Mouse (Mus musculus) kidney, postnatal 14 days (tissue): Measurements from ENCODE around the gene Gpr35.
A peak's percentile ranks its signal among the peaks of the same experiment; 100 is the strongest.

Experiments
- DNase-seq: peaks from one replicate; pipeline ENCODE4 v3.0.0; 2022; ENCODE audit warnings: mixed read lengths

Gene Gpr35

DNA sequence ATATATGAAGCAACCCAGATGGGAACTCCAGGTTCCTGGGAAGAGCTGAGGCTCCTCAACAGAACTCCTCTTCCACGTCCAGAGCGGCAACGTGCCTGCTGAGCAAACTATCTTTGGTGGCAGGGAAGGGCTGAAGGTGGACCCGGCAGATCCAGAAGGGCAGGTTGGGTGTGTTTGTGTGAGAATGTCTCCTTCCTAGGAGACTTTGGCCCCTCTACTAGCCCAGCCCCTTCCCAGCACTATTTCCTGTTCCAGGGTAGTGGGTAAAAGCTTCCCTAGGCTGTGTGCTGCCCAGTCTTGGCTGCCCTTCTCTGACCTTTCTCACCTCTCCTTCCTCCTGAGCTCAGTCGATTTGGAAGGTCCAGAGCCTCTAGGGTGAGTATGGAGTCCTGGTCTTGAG lies at the start of gene Gpr35:
Gene Gpr35, plus strand, starts transcription at position 259 of the 400 bp plus-strand sequence.
- no peak for DNase-seq

- DNase-seq, result peak; percentile 80
Measured at GRCm38 (mm10) chr1:92902786-92903185, 47.9 kb upstream of the Gpr35 start, which contains the start of gene Ankmy1. Gene Ankmy1, minus strand, starts transcription at chr1:92902906.

DNA sequence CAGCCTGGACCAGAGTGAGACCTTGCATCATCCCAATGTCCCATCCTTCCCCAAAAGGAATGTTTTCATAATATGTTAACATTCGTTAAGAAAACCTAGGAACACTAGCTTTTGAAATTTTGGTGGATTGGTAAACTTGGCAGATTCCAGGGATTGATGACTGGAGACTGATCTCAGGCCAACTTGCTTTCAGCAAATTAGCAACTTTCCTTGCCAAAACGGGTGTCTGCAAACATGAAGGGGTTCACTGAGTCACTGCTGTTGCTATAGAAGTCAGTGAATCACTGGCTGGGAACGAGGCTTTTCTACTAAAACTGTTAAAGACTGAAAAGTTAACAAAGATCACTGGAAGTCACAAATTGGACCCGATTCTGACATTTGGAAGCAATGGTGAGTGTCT lies 47.0 kb upstream of the Gpr35 start:
- no peak for DNase-seq

DNA sequence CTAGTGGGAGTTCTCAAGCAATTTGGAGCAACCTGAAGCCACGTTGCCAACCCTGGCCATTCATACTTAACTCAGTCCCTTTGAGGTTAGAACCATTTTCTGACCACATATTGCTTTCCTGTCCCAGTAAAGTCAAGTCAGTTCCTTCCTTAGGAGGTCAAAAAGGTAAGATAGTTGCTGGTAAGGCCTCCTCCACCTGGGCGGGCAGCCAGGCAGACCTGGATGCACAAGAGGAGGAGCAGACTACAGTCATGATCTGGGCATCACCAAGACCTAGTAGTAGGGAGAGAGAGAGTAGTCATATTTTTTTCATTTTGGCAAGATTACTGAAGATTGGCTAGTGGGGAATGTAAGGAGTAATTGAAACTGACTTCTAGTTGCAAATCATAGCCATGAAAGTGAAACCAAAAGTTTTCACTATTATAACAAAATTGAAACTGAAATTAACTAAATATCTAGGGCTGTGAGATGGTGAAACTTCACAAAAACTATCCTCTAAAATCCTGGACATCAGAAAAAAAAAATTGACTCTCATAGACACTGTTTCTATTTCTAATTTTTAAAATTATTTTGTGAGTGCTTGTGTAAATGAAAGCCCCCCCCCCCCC lies 44.9 kb upstream of the Gpr35 start:
- DNase-seq, result no peak

- DNase-seq, result peak; percentile 95
Measured at GRCm38 (mm10) chr1:92906779-92907631, 43.7 kb upstream of the Gpr35 start, which contains the start of gene Dusp28. Gene Dusp28, plus strand, starts transcription at chr1:92906981.

DNA sequence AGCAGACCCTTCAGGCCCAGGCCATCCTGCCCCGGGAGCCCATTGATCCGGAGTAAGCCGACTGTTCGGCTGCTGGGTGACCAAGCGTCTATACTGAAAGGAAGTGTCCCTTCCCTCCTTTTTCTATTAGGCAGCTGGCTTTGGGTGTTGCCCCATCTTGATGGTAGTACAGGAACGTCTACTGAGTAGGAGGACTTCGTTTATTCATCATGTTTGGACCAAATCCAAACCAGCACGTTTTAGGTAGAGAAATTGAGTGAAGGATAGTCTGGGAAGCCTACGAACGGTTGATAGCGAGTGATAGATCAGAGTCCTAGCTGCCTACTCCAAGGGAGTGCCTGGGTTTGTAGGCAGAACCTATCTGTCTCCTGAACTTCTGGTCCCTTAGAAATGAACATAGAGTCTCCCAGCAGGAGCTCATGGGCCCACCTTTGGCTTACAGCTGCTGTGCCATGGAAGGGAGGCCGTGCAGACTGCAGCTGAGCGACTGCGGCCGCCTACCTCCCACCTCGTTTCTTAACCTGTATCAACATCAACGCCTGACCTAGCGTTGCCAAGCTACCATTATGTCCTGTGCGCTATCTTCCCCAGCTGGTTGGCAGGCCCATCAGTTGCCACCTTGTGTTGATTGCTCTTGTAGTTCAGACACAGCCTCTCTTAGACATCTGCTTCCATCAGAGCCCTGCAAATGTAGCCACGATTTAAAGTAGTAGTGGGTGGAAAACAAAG lies 42.9 kb upstream of the Gpr35 start:
- DNase-seq, result no peak

GRCm38 (mm10) chr1:92908664-92909063 lies 42.0 kb upstream of the Gpr35 start:
- DNase-seq, result no peak

DNA sequence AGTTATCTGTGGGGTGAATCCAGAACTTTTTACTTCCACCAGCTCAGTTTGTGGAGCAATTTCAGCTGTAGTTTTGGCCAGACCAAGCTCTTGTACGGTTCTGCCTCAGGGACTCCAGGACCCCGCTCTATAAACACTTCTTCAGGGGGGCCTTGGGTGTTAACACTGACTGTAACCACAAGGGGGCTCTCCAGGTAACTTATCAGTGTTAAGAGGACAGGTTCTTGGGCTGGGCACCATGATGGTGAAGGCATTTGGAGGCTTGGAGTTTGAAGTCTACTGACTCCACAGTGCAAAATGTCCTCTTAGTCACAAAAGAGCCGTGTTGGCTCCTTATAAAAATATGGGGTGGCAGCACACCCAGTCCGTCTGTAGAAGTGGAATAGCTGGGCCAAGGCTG lies 41.6 kb upstream of the Gpr35 start:
- no peak for DNase-seq

DNA sequence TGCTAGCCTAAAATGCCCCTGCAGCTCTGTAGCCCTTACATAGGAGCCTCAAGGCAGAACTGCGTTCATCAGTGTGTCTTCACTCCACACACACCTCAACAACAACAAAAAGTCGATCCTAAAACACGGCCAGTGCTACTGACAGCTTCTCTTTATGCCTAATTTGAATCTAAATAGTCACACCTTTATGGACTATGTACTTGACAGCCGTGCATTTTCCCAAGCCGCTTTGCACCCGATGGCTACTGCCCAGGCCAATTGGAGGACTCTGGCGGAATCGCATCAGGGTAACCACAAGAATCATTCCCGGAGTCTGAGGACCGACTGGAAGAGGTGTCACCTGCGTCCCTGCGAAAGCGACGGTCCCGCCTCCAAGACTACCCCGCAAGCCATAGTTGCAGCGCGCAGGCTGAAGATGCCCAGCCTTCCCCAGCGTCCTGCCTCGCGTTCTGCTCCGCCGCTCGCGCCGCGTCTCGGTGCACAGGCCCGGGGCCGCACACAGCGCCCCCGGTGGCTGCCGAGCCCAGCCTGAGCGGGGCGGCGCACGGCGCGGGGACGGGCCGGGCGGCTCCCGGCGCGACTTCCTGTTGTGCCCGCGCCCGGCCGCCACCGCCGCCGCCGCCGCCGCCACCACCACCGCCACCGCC lies 40.3 kb upstream of the Gpr35 start, which contains the start of gene Rnpepl1:
Gene Rnpepl1, plus strand, starts transcription at position 545 of the 647 bp plus-strand sequence.
- DNase-seq, result peak; percentile 88

DNA sequence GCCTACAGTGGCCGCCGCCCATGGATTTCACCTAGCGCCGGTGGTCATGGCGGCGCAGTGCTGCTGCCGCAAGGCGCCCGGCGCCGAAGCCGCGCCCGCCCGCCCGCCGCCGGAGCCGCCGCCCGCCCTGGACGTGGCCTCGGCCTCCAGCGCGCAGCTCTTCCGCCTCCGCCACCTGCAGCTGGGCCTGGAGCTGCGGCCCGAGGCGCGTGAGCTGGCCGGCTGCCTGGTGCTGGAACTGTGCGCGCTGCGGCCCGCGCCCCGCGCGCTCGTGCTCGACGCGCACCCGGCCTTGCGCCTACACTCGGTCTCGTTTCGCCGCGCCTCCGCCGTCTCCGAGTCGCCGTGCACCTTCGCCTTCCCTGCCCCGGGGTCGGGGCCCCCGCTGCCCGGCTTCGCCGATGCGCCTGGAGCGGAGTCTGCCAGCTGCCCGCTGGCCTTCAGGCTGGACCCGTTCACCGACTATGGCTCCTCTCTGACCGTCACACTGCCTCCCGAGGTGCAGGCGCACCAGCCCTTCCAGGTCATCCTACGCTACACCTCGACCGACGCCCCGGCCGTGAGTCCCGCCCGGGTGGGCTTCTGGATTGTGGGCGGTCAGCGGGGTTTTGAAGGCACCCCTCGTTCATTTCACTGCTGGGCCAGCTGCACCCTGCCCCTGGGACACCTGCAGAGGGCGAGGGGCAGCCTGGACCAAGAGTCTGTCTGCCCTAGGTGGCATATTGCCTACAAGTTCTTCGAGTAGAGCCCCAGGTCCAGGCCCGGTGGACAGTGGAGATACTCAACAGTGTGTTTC lies 39.5 kb upstream of the Gpr35 start:
- DNase-seq, result peak; percentile 74

GRCm38 (mm10) chr1:92911721-92912138 lies 38.9 kb upstream of the Gpr35 start:
- DNase-seq, result no peak

DNA sequence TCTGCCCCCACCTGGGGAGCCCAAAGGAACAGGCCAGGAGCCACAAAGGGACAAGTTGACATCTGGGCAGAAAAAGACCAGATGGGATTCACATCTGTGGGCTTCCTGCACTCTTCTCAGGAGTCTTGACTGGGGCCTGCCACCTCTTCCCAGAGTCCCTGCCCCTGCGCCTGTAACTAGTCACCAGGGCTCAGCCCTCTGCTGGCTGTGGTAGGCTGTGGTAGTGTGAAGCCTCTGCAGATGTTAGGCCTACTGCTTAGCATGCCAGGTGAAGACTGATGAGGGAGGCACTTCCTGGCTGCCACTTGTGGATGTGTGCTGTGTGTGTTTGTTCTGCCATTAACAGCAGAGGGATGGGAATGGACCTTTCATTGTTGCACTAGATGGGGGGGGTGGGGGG lies 38.4 kb upstream of the Gpr35 start:
- no peak for DNase-seq

DNA sequence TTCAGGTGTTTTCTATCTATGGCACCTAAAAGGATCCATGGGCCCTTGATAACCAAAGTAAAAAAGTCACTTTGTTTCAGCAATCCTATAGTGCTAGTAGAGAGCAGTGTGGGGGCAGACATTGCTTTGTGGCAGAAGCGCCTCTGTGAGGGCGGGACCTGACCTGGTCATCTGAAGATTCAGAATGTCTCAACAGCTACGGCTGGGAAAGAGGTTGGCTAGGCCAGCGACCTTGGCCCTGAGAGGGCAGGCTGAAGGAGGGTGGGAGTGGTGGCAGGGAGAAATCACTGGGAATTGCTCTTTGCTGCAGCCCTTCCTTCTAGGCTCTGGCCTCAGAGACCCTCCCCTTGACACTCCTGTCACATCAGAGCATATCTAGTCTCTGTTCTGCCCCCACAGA lies 36.4 kb upstream of the Gpr35 start:
- no peak for DNase-seq

GRCm38 (mm10) chr1:92914993-92915392 lies 35.7 kb upstream of the Gpr35 start:
- DNase-seq, result no peak

- no peak for DNase-seq
Measured at GRCm38 (mm10) chr1:92916725-92917124, 33.9 kb upstream of the Gpr35 start.

DNA sequence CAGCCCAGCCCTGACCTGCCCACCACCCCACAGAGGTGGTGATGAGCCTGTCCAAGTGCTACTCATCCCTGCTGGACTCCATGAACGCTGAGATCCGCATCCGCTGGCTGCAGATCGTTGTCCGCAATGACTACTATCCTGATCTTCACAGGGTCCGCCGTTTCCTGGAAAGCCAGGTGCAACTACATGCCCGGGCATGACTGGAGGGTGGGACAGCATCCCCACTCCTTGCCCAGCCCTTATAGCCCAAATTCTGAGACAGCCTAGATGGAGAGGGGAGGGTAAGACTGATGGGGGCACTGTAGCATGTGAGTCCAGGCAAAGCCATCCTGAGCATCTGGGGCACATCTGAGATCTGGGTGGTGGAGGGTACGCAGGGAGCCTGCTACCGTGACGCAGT lies 31.5 kb upstream of the Gpr35 start:
- no peak for DNase-seq

GRCm38 (mm10) chr1:92919775-92920174 lies 30.9 kb upstream of the Gpr35 start:
- no peak for DNase-seq

DNA sequence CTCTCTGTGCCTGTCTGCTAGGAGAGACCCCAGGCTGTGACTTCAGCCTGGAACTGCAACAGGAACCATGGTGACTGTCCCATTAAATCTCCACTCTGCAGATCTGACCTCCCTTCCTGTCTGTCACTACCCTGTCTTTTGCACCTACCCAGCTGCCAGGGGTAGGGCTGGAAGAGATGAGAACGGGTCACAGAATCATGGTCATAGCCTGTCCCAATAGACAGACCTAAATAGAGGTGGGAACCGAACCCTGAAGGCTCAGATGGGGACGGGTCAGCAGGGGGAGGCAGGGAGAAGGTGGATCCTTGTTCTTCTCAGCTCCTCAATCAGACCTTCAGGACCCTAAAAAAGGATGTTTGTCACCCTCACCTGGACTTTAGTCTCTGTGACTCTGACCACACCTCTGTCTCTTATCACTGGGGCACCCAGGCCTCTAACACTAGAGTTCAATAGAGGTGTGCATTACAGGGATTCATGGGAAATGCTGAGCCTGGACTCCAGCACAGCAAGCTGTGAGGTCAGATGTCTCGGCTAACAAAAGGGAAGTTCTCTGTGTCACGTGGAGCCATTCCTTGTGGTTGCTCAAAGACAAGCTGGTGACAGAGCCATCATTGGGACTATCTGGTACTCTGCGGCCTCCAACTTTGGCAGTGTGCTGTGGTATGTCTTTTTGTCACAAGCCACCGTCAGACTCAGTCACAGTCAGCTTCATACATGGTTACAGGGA lies 30.0 kb upstream of the Gpr35 start:
- no peak for DNase-seq

- no peak for DNase-seq
Measured at GRCm38 (mm10) chr1:92921496-92921895, 29.2 kb upstream of the Gpr35 start.

DNA sequence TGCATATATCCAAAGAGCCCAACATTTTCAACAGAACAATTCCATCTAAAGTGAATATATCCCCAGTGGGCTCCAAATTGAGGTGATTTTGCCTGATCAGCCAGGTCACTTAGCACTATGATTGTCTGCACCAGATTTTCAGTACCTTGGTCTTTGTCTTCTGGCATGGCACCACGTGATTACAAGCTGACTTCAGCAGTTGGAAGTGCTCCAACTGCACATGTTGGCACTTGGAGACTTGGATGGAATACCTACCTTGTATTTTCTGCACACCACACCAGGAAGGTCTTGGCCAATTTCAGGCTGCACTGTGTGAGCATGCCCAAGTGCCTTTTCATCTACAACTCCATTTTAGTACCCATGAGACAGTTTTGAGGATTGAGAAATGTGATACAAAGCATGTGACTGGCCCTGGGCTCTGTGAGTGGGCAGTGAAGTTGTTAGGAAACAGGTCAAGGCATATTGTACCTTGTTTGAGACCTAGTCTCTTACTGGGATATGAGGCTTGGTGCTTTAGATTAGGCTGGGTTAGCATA lies 20.4 kb upstream of the Gpr35 start:
- peak; percentile 71 for DNase-seq

- DNase-seq, result no peak
Measured at GRCm38 (mm10) chr1:92933611-92934010, 17.1 kb upstream of the Gpr35 start.
